Mouse (Mus musculus) embryo, embryonic 11.5 days (tissue): ENCODE results near the gene Cd300lb.
A peak's percentile ranks its signal among the peaks of the same experiment; 100 is the strongest.
"Not testable (repeated sequence)": the region's sequence is repeated elsewhere in the genome, so short reads cannot be mapped to it uniquely, and the experiment has no call there.

Experiments
- DNase-seq: peaks from one replicate; pipeline ENCODE4 v3.0.0-alpha.2; 2012; ENCODE audit warnings: low read depth, low spot score

Cd300lb gene

GRCm38 (mm10) chr11:114934144-114934543, at the start of gene Cd300lb:
Cd300lb (minus strand) TSS chr11:114934386.
- no peak for DNase-seq

GRCm38 (mm10) chr11:114981866-114982265, 47.7 kb upstream of the Cd300lb start:
- DNase-seq, result no peak

GRCm38 (mm10) chr11:114972726-114973125, 38.5 kb upstream of the Cd300lb start:
- no peak for DNase-seq

- no peak for DNase-seq
Observed at GRCm38 (mm10) chr11:114968752-114969207, 34.6 kb upstream of the Cd300lb start, which contains the start of gene Cd300c. Cd300c (minus strand) TSS chr11:114969157.

- DNase-seq, result no peak
Observed at GRCm38 (mm10) chr11:114965182-114965828, 31.1 kb upstream of the Cd300lb start.

- no peak for DNase-seq
Observed at GRCm38 (mm10) chr11:114960369-114960768, 26.2 kb upstream of the Cd300lb start.

- DNase-seq, result no peak
Observed at GRCm38 (mm10) chr11:114933591-114933990, 595 bp downstream of the Cd300lb start.

GRCm38 (mm10) chr11:114931041-114931440, 3.1 kb downstream of the Cd300lb start:
- no peak for DNase-seq

- DNase-seq, result no peak
Observed at GRCm38 (mm10) chr11:114929581-114929980, 4.6 kb downstream of the Cd300lb start.

GRCm38 (mm10) chr11:114923961-114924360, 10.2 kb downstream of the Cd300lb start:
- peak; percentile 9 for DNase-seq

GRCm38 (mm10) chr11:114922439-114922838, 11.7 kb downstream of the Cd300lb start:
- no peak for DNase-seq

GRCm38 (mm10) chr11:114917120-114917519, 17.1 kb downstream of the Cd300lb start:
- no peak for DNase-seq

- DNase-seq, result no peak
Observed at GRCm38 (mm10) chr11:114914978-114915377, 19.2 kb downstream of the Cd300lb start.

GRCm38 (mm10) chr11:114912847-114913246, 21.3 kb downstream of the Cd300lb start:
- DNase-seq, result peak; percentile 64

- DNase-seq, result not testable (repeated sequence)
Observed at GRCm38 (mm10) chr11:114909538-114909937, 24.6 kb downstream of the Cd300lb start.

GRCm38 (mm10) chr11:114908086-114908485, 26.1 kb downstream of the Cd300lb start:
- DNase-seq, result no peak

- no peak for DNase-seq
Observed at GRCm38 (mm10) chr11:114907567-114907966, 26.6 kb downstream of the Cd300lb start.

GRCm38 (mm10) chr11:114903224-114903623, 31.0 kb downstream of the Cd300lb start:
- DNase-seq, result no peak

GRCm38 (mm10) chr11:114898026-114898425, 36.2 kb downstream of the Cd300lb start:
- no peak for DNase-seq

- DNase-seq, result no peak
Observed at GRCm38 (mm10) chr11:114896085-114896484, 38.1 kb downstream of the Cd300lb start.

GRCm38 (mm10) chr11:114890542-114890941, 43.6 kb downstream of the Cd300lb start:
- DNase-seq, result no peak

GRCm38 (mm10) chr11:114889991-114890518, 44.1 kb downstream of the Cd300lb start, which contains the start of gene Cd300a:
Cd300a (plus strand) TSS chr11:114890041.
- DNase-seq, result no peak
